ENCODE assay signal across 16 mouse cellular contexts in the genomic region with DNA sequence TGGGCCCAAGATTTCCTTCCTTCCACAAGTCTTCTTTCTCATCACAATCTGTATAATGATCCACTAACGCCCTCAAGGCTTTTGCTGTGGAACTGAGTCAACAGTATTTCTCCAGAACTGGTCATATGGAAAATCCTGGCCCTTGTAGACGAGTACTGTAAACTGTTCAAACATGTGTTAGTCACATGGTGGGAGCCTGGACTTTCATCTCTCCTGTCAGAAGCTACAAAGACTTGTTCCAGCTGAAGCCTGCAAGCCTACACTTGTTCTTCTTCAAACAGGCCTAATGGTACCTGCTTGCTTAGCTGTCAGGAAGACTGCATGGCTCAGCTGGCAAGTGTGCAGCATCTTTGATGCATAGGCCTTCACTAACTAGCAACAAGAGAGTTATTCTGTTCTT.
DNase-seq lines count a peak whose midpoint lies in the region; ATAC-seq and TF ChIP-seq lines count a peak whose summit lies in the region.
"Had no signal": no experiment of that assay in that cellular context is flagged by ENCODE, and none has a peak within 500 bp of the region (broad histone marks: within the 10 kb centered on the region; RNA-seq: fewer than 3 reads in every experiment).

No protein-coding gene starts in this region.

- DNase-seq in kidney, adult 11 months = peak; percentile 62
- DNase-seq in Muller cell, postnatal 12 days (ENCODE audit: inconsistent ontology term) = peak; percentile 9
- DNase-seq in kidney, postnatal 25 days = peak; percentile 62 to 70
- DNase-seq in frontal cortex, postnatal 10 days (ENCODE audit: low spot score in 2 of 2) = no peak
- no peak for DNase-seq in lung, postnatal 4 days
- DNase-seq: B cell, adult 2 months; cerebellum, postnatal 25 days; forebrain, postnatal 0 days; right cerebral cortex, adult 18-20 months had no signal

- H3K9ac ChIP-seq in kidney, embryonic 14.5 days (ENCODE audit: low read depth, low read length) = no peak overlapping the region
- no peak overlapping the region for H3K9ac ChIP-seq in intestine, postnatal 0 days (ENCODE audit: low read depth, low read length)
- H3K9ac ChIP-seq: forebrain, postnatal 0 days; limb, embryonic 15.5 days had no signal

- TF ChIP-seq CTCF in intestine, postnatal 0 days (IDR thresholded peaks at IDR 0.05; ENCODE audit: low read depth) = no peak

- WGBS in kidney, embryonic 14.5 days = 84% methylated on average over 2 of the region's 2 CpGs
- WGBS in intestine, postnatal 0 days = 40% methylated on average over 2 of the region's 2 CpGs

- no peak overlapping the region for H3K4me2 ChIP-seq in kidney, embryonic 14.5 days (replicated peaks; ENCODE audit: low read depth, low read length)
- no peak overlapping the region for H3K4me2 ChIP-seq in intestine, postnatal 0 days (replicated peaks; ENCODE audit: low read depth)
- H3K4me2 ChIP-seq: limb, embryonic 15.5 days had no signal

- H3K27ac ChIP-seq in kidney, embryonic 14.5 days (ENCODE audit: low read depth, low read length) = no peak overlapping the region
- peak overlapping the region; percentile 35; the same call in 1 of the 2 replicates for H3K27ac ChIP-seq in intestine, postnatal 0 days (ENCODE audit: low read depth, low read length)
- H3K27ac ChIP-seq: limb, embryonic 15.5 days had no signal

- no peaks in the 10 kb centered on the region for H3K36me3 ChIP-seq in kidney, embryonic 14.5 days (ENCODE audit: control insufficient read depth, insufficient read depth, low read length)
- no peaks in the 10 kb centered on the region for H3K36me3 ChIP-seq in intestine, postnatal 0 days (ENCODE audit: control insufficient read depth, insufficient read depth)

- no peaks in the 10 kb centered on the region for H3K4me1 ChIP-seq in kidney, embryonic 14.5 days (ENCODE audit: control insufficient read depth, insufficient read depth, low read length)
- H3K4me1 ChIP-seq in intestine, postnatal 0 days (replicated peaks; ENCODE audit: control insufficient read depth, insufficient read depth, low read length) = no peaks in the 10 kb centered on the region
- H3K4me1 ChIP-seq: megakaryocyte, embryonic 14.5 days had no signal

- H3K27me3 ChIP-seq in kidney, embryonic 14.5 days (ENCODE audit: control insufficient read depth, insufficient read depth, low read length) = no peaks in the 10 kb centered on the region
- no peaks in the 10 kb centered on the region for H3K27me3 ChIP-seq in intestine, postnatal 0 days (replicated peaks; ENCODE audit: control insufficient read depth, insufficient read depth, low read length)
- H3K27me3 ChIP-seq: limb, embryonic 15.5 days; megakaryocyte, embryonic 14.5 days had no signal

- H3K9me3 ChIP-seq in kidney, embryonic 14.5 days (ENCODE audit: control insufficient read depth, low read length) = peaks cover 5% of the 10 kb centered on the region; the same call in 1 of the 2 replicates
- H3K9me3 ChIP-seq in intestine, postnatal 0 days (ENCODE audit: control insufficient read depth) = no peaks in the 10 kb centered on the region

- no peak for ATAC-seq in kidney, embryonic 14.5 days (ENCODE audit: low FRiP score, low TSS enrichment)
- ATAC-seq in intestine, postnatal 0 days = peak; percentile 68
- ATAC-seq in cerebellum, adult (ENCODE audit: insufficient number of reproducible peaks, low FRiP score, low TSS enrichment) = no peak
- ATAC-seq: forebrain, postnatal 0 days; midbrain, embryonic 16.5 days had no signal

- no peak overlapping the region for H3K4me3 ChIP-seq in kidney, embryonic 14.5 days (ENCODE audit: low read length)
- no peak overlapping the region for H3K4me3 ChIP-seq in intestine, postnatal 0 days (ENCODE audit: low read depth, low read length)
- H3K4me3 ChIP-seq: erythroblast, embryonic 14.5 days; limb, embryonic 15.5 days; megakaryocyte, embryonic 14.5 days had no signal

Comparison
In these comparisons a context has a peak if more than half of its experiments do, and no peak if none do; other contexts are left out.
1. DNase-seq: peak in kidney, adult 11 months (single experiment), Muller cell, postnatal 12 days (single experiment) and kidney, postnatal 25 days (2 of 2); none in frontal cortex, postnatal 10 days (0 of 2) and lung, postnatal 4 days (0 of 2).